Mouse (Mus musculus): ENCODE measurements around the gene En1.

En1 gene

DNA sequence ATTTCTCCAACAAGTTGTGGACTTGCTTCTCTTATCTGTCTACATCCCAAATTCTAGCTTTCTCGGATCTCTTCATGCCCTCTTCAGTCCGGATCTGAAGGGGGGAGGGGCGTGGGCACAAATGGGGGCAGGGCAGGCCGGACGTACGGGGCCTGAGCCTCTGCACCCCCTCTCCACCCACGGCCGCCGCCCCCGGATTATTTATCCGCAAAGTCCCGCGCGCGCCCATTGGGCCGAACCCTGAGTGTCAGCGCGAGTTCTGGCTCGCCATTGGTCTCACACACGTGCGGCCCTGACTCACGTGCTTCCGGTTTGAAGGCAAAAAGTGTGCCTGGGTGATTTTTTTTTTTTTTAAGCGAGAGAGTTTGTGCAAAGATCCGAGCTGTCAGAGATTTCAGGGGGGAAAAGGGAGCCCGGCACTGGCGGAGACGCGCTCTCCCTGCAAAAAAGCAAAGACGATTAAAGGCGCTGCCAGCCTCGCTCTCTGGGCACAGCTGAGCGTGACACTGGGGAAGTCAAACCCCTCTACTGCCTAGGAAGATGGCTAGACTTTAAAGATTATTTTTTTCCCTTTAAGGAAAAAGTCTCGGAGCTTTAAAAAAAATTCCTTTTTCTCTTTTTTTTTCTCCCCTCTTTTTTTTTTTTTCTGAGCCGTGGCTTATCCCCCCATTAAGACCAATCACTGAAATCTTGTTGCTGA, at the start of gene En1:
Gene En1, plus strand, starts transcription at position 388 of the 700 bp plus-strand sequence.
- no peak for DNase-seq

DNA sequence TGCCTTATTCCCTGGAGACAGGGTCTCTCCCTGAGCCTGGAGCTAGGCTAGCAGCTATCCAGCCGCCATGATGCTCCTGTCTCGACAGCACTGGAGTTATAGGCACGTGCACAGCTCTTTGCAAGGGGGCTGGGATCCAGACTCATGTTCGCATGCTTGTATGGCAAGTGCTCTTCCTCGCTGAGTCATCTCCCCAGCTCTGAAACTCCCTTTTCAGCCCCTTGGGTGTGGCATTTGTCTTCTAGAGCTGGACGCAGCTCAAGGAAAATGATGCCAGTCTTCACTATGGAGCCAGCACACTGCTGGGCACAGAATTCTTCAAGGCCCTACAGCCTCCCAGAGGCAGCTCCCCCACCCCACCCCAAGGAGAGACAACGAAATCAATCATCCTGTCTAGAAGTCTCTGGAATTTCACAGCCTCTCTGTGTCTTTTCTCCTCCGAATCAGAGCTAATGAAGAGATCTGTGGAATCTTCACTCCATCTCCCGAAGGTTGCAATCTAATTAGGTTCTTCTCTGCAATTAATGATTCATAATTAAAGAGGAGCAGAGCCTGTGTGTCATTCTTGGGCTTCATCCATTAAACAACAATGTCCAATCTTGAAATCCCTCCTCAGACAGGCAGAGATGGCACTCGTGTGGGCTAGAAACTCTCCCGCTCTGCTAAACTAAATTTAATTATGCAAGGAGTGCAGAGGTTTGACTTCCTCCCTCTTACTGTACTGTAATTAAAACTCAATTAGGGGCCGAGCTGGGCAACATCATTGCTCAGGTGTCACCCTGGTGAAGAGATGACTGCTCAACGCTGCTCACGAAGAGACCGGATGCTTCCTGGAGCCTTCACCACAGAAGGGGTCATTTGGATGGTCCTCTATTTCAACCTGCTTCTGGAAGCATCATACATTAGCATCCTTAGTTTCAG, 45.0 kb upstream of the En1 start:
- DNase-seq, result no peak

DNA sequence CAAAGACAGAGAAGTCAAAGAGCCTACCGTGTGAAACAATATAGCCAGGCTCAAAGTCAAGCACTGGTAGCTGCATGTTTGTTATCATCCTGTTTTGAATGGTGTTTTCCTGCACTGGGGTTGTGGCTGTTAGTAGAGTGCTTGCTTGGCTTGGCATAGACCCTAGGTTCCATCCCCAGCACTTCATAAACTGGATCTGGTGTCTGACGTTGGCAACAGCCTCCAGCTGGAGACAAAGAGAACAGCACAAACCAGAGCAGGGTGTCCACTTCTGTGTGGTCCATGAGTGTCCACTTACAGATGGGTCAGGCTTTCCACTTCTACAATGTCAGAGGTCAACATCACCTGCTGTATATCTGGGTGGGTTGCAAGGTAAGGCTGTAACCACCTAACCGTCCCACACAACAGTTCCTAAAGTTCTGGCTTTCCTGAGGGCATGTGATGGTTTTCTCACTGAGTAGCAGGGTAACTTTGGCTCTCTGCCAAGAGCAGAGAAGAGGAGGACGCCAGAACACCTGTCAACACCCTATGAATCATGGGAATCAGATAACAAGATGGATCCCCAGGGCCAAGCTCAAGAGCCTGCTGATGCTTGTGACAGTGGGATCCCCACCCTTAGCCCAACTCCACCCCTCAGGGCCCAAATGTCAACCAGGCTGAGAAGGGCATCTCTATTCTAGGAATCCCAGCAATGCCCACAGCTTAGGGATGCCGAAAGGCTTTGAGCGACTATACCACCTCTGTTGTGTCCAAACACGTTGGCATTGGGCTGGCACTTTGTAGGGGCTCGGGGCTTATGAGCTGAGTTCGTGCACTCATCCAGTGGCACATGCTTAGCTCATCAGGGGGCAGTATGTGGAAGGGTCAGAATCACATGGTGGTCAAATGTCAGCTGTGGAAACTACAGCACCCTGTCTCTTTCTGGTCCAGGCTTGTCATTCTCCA, 43.6 kb upstream of the En1 start:
- DNase-seq, result no peak

DNA sequence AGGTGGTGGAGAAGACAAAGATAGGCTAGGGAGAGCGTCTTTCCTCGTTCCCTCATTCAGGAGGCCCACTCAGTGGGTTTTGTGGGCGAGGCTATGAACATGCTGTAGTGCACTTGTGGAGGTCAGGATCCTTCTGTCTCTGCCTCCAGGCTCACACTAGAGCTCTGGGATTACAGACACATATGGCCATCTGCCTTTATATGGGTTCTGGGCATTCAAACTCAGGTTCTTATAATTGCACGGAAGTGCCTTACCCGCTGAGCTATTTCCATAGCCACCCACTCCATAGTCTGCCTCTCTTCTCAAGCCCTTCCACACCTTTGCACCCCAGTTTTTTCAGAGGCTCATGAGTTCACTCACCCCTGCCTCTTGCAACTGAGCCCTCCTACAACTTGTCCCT, 42.3 kb upstream of the En1 start:
- no peak for DNase-seq

DNA sequence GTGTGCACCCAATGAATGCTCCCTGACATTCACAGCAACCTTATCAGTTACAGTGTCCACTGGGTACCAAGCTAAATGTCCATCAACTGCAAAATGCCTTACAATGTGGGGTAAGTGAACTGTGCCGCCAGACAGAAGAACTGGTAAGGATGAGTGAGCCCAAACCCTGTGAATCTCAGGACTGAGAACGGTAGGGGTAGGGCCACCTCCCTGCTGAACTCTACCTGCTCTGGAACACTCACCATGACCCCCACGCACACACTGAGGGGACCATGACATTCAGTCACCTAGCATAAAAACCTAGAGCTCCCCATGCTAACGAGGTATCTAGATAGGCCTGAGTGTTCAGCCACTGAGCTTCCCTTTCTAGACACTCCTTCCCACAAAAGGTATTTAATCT, 20.9 kb upstream of the En1 start:
- no peak for DNase-seq

DNA sequence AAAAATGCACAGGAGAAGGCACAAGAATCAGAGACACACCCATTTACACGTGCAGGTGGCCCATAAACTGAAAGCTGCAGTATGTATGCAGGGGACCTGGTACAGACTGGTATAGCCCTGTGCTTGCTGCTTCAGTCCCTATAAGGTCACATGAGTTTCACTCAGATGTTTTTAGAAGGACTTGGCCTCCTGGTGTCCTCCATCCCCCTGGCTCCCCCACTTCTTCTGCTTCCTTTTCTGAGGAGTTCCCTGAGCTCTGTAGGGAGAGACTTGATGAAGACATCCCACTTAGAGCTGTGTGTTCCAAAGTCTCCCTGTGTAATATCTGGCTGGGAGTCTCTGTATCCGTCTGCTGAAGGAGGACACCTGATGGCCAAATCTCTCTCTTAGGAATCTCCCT, 16.7 kb upstream of the En1 start:
- no peak for DNase-seq

DNA sequence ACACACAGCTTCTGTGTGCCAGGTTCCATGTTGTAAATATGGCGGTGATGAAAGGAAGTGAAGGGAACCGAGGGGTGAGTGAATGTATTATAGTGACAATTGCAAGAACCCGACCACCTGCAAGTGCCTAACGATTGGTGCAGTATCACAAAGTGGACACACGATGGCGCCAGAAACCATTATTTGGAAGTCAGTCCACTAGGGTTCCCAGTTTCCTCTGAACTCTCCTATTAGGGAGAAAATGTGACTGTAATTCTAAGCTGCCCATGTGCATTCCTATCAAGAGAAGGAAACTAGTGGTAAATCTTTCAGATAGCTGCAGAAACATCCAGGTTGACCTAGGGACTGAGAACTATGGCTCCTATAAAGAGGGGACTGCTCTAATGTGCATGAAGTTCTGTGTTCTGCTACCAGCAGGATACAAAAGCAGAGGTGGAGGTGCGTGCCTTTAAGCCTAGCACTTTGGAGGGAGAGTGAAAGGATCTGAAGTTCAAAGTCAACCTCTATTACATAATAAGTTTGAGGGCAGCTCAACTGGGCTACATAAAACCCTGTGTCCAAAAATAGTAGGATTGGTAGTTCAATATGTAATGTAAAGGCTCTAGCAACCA, 15.6 kb upstream of the En1 start:
- DNase-seq, result peak; percentile 85

DNA sequence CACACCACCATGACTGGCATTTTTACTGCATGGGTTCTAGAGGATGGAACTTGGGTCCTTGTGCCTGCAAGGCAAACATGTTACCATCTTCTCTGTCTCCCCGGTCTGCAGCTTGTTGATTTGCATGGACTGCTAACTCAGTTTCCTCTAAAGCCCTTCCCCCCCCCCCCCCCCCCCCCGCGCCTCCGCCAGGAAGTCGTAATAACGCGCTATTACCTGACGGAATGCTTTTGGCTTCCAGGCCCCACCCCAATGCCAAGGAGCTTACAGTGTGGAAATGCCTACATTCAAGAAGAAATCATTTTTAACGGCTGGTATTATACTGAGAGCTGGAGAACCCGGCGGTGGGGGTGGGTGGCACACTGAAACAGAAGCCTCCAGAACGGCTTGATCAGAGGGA, 14.8 kb upstream of the En1 start:
- DNase-seq, result no peak

DNA sequence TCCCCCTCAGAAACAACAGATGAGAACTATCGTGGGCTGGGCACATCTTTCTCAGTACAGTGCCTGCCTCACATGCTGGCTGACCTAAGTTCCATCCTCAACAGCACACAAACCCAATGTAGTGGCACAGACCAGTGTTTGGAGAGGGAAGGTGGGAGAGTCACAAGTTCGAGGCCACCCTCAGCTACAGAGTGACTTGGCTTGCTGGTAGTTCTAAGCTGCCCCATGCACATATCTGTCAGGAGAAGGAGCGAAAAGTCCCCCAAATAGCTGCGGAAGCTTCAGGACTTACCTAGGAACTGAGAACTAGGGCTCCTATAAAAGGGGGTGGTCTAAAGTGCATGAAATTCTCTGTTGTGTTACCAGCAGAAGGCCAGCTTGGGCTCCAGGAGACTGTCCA, 14.3 kb upstream of the En1 start:
- no peak for DNase-seq

DNA sequence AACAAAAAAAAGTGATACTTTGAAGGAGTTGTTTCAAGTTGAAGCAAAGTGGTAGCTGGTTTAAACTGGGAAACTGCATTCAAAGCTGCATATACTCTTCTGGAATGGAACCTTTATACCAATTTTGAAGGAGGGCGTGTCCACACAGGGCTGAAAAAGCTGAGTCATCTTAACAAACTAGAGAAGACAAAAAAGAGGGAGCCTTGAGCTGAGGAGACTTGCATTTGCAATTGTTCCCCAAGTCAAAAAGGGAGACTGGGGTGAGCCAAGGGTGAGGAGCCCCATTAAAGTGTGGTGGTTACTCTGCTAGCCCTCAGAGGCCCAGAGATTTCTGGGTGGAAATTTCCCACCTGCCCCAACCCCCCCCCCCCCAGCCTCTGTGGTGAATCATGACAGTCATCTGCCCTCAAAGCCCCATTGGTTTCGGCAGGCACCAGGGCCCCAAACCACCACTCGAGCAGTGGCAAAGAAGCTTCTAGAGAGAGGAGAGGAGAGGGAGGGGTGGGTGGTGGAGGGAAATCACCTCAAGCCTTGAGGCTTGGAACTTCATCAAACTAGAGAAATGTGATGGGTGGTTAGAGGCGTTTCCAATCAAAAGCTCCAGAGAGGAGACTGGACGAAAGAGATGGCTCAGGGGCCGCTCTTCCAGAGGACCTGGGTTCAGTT, 13.7 kb upstream of the En1 start:
- no peak for DNase-seq

DNA sequence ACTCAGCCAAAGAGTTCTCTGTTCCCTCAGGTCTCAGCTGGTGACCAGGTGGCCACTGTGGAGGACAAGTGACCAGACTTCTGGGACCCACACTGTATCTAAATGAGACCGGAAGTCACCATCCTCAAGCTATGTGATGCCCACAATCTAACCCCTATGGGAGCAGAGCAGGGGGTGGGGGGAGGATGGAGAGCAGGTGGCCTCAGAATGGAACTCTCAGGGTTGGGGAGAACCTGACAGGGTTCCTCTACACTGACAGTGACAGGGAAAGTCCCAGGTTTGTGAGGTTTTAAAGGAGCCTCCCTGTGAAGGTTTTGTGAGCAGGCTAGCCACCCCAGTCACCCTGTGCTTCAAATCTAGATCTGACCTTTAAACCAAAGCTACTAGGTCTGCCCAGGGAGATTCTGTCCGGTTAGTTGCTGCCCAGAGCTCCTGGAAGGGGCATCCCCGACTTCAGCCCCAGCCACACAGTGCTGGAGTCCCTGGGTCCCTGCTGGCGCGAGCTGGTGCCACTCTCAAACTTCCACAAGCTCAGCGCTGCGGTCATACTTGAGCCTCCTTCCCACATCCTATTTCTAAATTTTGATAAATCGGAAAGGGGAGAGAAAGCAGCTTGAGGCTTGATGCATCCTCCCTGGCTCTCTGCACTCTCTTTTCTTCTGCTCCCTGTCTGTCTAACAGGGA, 8.8 kb upstream of the En1 start:
- no peak for DNase-seq

DNA sequence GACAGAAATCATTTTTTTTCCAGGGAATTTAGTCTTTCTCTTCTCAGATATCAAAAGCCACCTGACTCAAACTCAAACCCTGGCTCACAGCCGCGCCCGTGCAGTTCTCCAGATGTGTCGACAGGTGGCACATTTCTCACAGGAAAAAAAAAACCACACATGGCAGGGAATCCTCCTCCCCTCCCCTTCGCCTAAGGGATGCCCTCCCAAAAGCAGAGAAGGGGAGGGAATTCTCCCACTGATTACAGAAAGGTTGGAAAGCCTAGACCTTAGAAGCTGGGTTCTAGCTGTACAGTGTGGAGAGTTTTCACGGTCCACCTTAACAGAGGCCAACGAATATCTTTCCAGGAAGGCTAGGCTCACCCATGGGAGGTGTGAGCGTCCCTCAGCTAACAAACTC, 7.6 kb upstream of the En1 start:
- DNase-seq, result no peak

DNA sequence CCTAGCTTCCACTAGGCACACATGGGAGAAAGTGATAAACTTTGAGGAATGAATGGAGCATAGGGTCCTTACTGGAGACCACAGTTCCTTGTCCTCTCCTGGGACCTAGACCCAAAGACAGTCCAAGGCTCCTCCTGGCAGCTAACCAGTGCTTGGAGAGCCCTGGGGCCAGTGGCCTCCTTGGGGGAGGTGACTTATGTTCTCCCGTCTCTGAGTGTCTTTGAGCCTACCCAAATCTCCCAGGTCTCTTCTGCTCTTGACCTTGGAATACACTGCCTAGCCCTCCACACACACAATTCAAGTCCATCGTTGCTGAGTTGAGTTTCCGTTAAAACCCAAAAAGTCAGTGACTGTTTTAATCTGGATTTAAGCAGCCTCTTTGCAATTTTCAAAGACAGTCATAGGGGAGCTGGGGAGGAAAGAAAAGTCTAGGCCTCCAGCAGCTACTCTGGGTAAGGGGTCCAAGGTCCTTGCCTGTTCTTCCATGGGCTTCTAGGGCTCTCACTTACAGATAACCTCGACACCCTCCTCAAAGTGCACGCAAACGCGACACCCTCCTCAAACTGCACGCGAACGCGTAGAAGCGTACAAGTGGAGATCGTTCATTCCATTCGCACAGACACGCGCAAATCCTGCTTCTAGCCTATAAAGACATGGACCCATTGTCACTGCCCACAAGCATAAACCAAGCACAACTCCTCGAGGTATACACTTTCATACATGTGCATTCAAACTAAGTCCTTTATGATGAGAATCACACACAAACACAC, 6.6 kb upstream of the En1 start:
- no peak for DNase-seq

DNA sequence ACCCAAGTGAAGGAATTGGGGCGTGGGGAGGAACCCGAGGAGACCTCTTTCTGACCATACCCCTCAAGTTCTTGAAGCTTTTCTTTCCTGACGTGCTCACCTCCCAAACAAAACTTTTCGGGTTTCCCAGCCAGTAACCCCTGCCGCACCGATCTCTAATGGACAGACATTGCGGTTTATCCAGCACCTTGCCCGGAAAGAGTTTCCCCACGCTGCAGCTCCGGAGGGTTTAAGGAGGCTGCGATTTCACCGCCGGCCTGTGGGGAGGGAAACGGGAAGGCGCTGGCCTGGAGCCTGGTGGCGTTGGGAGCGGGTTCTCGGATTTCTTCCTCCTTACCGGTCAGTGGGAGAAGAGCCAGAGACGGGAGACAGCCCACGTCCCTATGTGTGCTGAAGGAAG, 5.9 kb upstream of the En1 start:
- no peak for DNase-seq

DNA sequence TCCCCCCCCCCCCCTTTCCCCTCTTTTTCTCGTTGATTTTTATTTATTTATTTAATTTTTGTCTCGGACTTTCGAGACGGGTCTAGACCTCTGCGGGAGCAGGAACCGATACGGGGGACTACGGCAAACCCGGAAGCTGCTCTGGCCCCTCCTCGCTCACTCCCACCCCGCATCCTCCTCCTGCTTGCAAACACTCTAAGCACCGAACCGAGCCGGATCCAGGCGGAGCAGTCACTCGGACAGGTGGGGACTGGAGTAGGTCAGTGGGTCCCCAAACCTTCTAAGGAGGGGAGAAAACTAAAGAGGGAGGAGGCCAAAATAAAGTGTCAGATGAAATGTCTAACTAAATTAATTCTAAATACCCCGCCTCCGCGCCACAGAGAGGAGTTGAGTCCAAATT, 5.4 kb upstream of the En1 start:
- DNase-seq, result no peak

DNA sequence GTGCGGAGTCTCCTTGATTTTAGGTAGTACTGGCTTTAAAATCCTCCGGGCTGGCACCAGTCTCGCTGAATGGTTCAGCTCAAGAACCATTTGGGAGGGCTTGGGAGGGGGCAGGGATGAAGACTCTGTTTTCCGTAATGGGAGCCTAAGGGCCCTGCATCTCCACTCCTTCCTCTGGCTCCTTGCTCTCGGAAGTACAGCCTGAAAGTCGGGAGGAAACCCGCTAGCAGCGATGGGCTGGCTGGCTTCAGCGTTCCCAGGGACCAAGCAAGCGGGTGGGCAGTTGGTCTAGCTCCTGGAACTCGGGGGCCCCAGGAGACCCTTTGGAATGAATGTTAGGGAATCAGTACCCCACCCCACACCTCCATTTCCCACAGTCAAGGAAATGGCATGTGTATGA, 4.9 kb upstream of the En1 start:
- no peak for DNase-seq

DNA sequence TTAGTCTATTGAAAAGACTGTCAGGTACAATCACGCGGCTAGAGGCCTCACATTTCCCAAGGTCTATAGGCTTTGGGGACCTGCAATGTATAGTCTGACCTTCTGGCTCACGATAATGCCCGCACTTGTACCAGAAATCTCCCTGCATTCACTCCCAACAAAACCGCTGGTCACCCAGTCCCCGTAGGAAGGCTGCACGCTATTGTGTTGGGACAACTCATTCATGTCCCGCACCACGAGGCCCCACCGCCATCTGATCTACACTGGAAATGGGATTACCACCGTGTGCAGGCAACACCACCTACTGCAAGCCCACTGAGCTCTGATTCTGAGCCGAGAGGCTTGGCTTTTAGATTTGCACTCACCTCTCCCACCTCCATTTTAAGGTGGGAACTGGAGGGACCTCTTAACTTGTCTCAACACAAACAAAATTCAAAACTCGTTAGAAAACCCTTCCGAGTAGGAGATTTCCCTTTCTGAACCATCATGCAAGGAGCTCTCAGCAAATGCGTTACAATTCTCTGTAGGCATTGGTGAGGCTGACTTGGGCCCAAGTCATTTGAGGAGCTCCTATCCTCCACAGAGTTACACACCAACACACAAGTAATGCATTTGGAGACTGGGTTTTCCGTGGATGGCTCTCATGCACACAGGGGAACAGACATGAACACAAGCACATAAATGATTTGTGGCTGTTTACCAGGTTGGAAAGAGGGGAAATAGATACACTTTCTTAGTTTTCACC, 3.9 kb upstream of the En1 start:
- DNase-seq, result no peak

DNA sequence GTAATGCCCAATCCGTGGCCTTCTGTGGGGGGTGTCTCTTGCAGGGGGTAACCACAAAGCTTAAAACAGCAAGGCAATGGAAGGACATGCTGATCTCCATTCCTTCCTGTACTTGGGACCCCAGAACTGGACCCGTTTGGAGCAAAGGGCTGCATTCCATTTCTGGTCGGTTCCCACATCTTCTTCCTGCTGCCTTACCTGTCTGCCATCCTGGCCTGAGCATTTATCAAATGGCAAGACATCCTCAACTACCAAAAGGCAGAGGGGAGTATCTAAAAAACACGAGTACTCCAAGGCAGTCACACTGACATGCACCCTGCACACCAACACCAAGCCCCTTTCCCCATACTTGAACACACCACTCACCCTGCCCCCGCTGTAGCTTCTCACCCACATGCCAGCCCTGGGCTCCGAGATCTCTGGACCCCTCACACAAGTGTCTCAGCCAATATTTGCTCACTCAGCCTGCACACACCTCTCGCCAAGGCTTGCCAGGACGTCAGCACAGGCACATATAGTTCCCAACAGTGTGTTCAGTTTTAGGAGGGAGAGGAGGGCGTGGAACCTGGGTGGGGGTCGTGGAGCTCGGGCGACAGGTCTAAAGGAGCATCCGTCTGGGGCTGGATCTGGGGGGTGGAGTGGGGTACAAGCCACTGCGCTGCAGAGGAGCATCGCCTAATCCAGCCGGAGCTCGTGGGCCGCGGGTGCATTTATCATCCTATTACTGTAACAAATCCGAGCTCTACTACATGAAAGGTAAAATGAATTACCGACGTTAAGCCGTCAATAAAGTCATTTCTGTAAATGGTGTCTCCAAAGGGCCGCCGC, 2.7 kb upstream of the En1 start:
- DNase-seq, result no peak

DNA sequence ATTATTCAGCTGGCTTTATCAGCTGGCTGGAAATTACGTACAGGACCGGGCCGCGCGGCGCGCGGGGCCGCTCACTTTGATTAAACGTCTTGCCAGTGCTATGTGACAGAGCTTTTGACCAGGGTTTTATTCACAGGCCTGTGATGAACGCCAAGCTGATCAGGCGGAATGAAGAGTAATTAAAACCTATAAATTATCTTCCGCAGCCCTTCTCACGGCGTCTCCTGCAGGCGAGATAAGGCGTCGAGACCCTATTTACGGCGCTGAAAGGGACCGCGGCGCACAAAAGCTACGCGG, 2.1 kb upstream of the En1 start:
- DNase-seq, result no peak

Measured in right cerebral cortex, postnatal 4 days (tissue).